Mouse (Mus musculus): ENCODE results near the gene Pan2. TPM values are rescaled to one million over a fixed set of nuclear protein-coding genes. Genes with fewer than 3 reads are reported as not detected.

The Pan2 gene
- polyA plus RNA-seq, 1 experiment = 25.7 TPM

DNA sequence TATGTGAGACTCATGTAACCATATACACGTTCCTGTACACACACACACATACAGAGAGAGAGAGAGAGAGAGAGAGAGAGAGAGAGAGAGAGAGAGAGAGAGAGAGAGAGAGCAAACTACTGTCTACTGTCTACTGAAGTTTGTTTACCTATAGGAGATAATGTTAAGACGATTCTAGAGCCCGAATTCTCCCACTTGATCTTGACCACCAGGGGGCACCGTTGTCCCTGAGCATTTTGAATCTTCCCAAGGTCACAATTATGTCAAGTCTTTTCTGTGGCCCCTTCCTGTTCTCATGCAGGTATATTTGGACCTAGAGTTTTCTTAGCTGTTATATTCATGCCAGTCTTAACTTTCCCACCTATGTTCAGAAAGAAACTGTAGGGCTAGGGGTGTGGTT is 32.4 kb downstream of the Pan2 start:
- Histone ChIP-seq H3K4me1 (ENCODE audit: control insufficient read depth, insufficient read depth, insufficient read length) (peaks cover 2% of the 10 kb centered on the region; the same call in 1 of the 2 replicates), H3K27me3 (ENCODE audit: control insufficient read depth, insufficient read depth, low read length) (no peaks in the 10 kb centered on the region), H3K36me3 (ENCODE audit: control insufficient read depth, insufficient read depth, low read length) (no peaks in the 10 kb centered on the region), H3K4me3 (ENCODE audit: extremely low read depth, insufficient read depth, insufficient read length) (no peak overlapping the region), H3K27ac (ENCODE audit: insufficient read depth, low read length) (no peak overlapping the region)
- TF ChIP-seq POLR2A (IDR thresholded peaks at IDR 0.05; ENCODE audit: low read depth, low read length) (no peak), CTCF (IDR thresholded peaks at IDR 0.05; ENCODE audit: extremely low read depth, insufficient read depth, insufficient read length, insufficient replicate concordance) (peak; percentile 72; the same call in 1 of the 2 replicates)
- WGBS = 4% methylated on average over 4 of the region's 4 CpGs
- peak; percentile 71 to 83 for DNase-seq (ENCODE audit: low read depth in 1 of 2, low spot score in 2 of 2)

DNA sequence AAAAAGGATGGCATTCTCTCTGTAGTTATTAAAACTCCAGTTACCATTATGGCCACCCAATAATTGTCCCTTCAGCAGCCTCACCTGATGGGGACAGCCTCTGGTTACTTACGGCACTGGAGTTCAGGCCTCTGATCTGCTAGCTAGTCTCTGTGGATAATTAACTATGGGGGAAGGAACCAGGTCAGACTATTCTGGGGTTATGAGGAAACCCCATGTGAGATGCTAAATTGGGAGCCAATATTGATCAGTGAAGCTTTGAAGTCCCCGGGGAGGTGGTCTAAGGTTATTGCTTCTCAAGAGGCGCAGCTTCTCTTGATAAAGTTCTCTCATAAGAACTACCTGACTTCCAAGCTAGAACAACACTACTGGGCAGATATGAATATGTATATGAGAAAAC is 33.1 kb downstream of the Pan2 start:
- no peak for TF ChIP-seq CTCF (IDR thresholded peaks at IDR 0.05; ENCODE audit: extremely low read depth, insufficient read depth, insufficient read length, insufficient replicate concordance)
- no peak for TF ChIP-seq POLR2A (IDR thresholded peaks at IDR 0.05; ENCODE audit: low read depth, low read length)
- H3K27me3 ChIP-seq (ENCODE audit: control insufficient read depth, insufficient read depth, low read length) = no peaks in the 10 kb centered on the region
- WGBS = 93% methylated on average over 3 of the region's 3 CpGs
- no peaks in the 10 kb centered on the region for H3K36me3 ChIP-seq (ENCODE audit: control insufficient read depth, insufficient read depth, low read length)
- peaks cover 2% of the 10 kb centered on the region; the same call in 1 of the 2 replicates for H3K4me1 ChIP-seq (ENCODE audit: control insufficient read depth, insufficient read depth, insufficient read length)
- no peak overlapping the region for H3K4me3 ChIP-seq (ENCODE audit: extremely low read depth, insufficient read depth, insufficient read length)
- H3K27ac ChIP-seq (ENCODE audit: insufficient read depth, low read length) = no peak overlapping the region
- DNase-seq (ENCODE audit: low read depth in 1 of 2, low spot score in 2 of 2) = no peak

DNA sequence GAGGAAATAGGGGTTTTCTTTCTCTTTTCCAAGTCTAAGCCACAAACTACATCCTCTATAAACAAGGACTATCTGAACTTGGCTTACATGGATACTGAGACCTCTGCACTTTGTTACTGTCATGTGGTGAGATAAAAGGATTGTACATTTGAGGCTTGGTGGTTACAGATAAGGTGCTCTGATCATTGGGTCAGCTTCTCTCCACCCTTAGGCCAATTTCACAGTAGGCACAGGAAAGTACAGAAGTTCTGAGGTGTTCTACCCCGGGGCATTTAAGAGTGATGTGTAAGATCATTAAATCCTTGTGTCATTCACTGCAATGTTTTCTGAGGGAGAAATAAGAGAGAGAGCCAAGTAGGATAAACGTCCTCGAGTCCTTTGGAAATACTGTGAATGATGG is 33.5 kb downstream of the Pan2 start:
- H3K27ac ChIP-seq (ENCODE audit: insufficient read depth, low read length) = no peak overlapping the region
- WGBS = 76% methylated on average over 3 of the region's 3 CpGs

DNA sequence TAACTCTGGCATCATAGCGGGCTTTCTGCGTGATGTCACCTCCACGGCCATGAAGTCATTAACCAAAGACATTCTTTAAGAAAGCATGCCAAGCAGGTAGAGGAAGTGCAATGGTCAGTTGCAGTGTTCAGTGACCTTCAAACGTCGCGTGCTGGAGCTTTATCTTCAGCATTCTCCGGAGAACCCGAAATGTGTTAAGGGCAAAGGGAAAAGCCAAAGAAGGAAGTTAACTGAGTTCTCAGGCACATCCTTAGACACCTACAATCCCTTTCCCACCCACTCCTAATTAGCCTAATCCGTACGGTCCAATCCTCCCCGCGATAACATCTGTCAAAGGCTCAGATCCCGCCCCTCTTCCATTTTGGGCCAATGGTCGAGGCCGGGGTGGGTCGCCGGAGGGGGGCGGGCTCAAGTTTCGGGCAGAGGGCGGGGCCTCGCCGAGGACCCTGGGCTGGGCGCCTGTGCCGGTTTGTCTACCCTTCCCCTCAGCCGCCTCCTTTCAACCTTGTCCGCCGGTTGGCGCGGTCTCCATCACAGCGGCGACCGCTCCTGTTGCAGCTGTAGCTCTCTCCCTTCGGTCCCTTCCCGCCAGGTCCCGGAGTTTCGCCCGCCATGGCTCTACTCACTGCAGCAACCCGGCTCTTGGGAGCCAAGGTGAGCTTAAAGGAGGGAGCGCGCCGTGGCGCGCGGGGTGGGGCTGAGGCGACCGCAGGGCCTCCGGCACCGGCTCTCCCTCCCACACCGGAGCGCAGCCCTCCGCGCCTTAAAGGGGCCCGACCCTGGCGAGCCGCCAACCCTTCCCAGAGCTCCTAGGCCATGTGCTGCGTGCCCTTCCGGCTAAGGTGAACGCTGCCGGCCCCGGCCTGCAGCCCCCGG is 34.4 kb downstream of the Pan2 start, which contains the start of gene Cs:
Gene Cs, plus strand, starts transcription at position 429 of the 876 bp plus-strand sequence.
- H3K27ac ChIP-seq (ENCODE audit: insufficient read depth, low read length) = peak within 1 kb of the TSS; percentile 92
- peak within 1 kb of the TSS; percentile 90 for H3K4me3 ChIP-seq (ENCODE audit: extremely low read depth, insufficient read depth, insufficient read length)
- peaks cover 2% of the 10 kb centered on the region; the same call in 1 of the 2 replicates for H3K4me1 ChIP-seq (ENCODE audit: control insufficient read depth, insufficient read depth, insufficient read length)
- H3K27me3 ChIP-seq (ENCODE audit: control insufficient read depth, insufficient read depth, low read length) = no peaks in the 10 kb centered on the region
- no peak for TF ChIP-seq CTCF (IDR thresholded peaks at IDR 0.05; ENCODE audit: extremely low read depth, insufficient read depth, insufficient read length, insufficient replicate concordance)
- TF ChIP-seq POLR2A (IDR thresholded peaks at IDR 0.05; ENCODE audit: low read depth, low read length) = peak; percentile 67
- no peaks in the 10 kb centered on the region for H3K36me3 ChIP-seq (ENCODE audit: control insufficient read depth, insufficient read depth, low read length)
- WGBS = under 1% methylated on average over 60 of the region's 61 CpGs
- DNase-seq (ENCODE audit: low read depth in 1 of 2, low spot score in 2 of 2) = peak; percentile 96 to 98

More for the DNA sequence above, 33.5 kb downstream of the Pan2 start:
- DNase-seq (ENCODE audit: low read depth in 1 of 2, low spot score in 2 of 2) = no peak
- H3K36me3 ChIP-seq (ENCODE audit: control insufficient read depth, insufficient read depth, low read length) = no peaks in the 10 kb centered on the region
- no peaks in the 10 kb centered on the region for H3K27me3 ChIP-seq (ENCODE audit: control insufficient read depth, insufficient read depth, low read length)
- no peak for TF ChIP-seq POLR2A (IDR thresholded peaks at IDR 0.05; ENCODE audit: low read depth, low read length)
- TF ChIP-seq CTCF (IDR thresholded peaks at IDR 0.05; ENCODE audit: extremely low read depth, insufficient read depth, insufficient read length, insufficient replicate concordance) = no peak
- peaks cover 2% of the 10 kb centered on the region; the same call in 1 of the 2 replicates for H3K4me1 ChIP-seq (ENCODE audit: control insufficient read depth, insufficient read depth, insufficient read length)
- no peak overlapping the region for H3K4me3 ChIP-seq (ENCODE audit: extremely low read depth, insufficient read depth, insufficient read length)

DNA sequence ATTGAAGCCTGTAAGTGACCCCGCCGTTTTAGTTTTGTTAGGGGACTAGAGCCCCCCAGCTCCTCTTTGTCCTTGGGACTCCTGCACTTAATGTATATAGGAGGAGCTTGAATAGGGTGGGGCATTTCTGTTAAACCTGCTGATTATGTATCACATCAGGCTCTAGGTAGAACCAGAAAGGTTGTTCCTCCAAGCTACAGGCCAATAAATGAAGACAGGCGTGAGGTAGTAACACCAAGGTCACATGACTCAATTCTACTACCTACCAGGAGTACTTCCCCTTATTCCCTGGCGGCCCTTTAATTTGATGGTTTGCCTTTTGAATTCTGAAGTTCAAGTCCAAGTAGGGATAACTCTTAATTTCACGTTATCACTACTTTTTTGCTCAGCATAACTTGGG is 35.3 kb downstream of the Pan2 start:
- no peaks in the 10 kb centered on the region for H3K36me3 ChIP-seq (ENCODE audit: control insufficient read depth, insufficient read depth, low read length)
- peak overlapping the region; percentile 92 for H3K27ac ChIP-seq (ENCODE audit: insufficient read depth, low read length)
- peaks cover 2% of the 10 kb centered on the region; the same call in 1 of the 2 replicates for H3K4me1 ChIP-seq (ENCODE audit: control insufficient read depth, insufficient read depth, insufficient read length)
- WGBS = 12% methylated on average over 5 of the region's 5 CpGs
- H3K27me3 ChIP-seq (ENCODE audit: control insufficient read depth, insufficient read depth, low read length) = no peaks in the 10 kb centered on the region
- peak overlapping the region; percentile 90 for H3K4me3 ChIP-seq (ENCODE audit: extremely low read depth, insufficient read depth, insufficient read length)
- TF ChIP-seq POLR2A (IDR thresholded peaks at IDR 0.05; ENCODE audit: low read depth, low read length) = no peak
- no peak for TF ChIP-seq CTCF (IDR thresholded peaks at IDR 0.05; ENCODE audit: extremely low read depth, insufficient read depth, insufficient read length, insufficient replicate concordance)
- peak in 1 of 2 experiments; percentile 37 for DNase-seq (ENCODE audit: low read depth in 1 of 2, low spot score in 2 of 2)

DNA sequence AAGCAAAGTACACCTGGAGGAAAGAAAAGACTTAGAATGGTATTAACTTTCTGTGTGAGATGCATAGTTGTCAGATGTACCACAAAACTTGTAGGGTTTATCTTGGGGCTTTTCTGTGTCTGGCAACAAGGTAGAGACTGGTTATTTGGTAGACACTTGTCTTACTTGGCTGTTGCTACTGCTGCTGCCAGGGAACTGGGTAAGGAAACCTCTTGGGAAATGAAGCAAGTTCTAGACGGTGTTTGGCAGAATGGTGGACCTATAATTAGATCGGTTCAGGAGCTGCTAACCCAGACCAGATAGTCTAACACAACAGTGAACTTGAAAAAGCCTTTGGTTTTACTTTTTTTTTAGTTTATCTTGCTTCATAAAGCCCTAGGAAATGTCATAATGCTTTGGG is 35.8 kb downstream of the Pan2 start:
- H3K27me3 ChIP-seq (ENCODE audit: control insufficient read depth, insufficient read depth, low read length) = no peaks in the 10 kb centered on the region
- no peak overlapping the region for H3K27ac ChIP-seq (ENCODE audit: insufficient read depth, low read length)
- no peak overlapping the region for H3K4me3 ChIP-seq (ENCODE audit: extremely low read depth, insufficient read depth, insufficient read length)
- H3K4me1 ChIP-seq (ENCODE audit: control insufficient read depth, insufficient read depth, insufficient read length) = peaks cover 4% of the 10 kb centered on the region; the same call in 1 of the 2 replicates
- no peaks in the 10 kb centered on the region for H3K36me3 ChIP-seq (ENCODE audit: control insufficient read depth, insufficient read depth, low read length)
- WGBS = 52% methylated on average over 2 of the region's 2 CpGs
- TF ChIP-seq CTCF (IDR thresholded peaks at IDR 0.05; ENCODE audit: extremely low read depth, insufficient read depth, insufficient read length, insufficient replicate concordance) (no peak), POLR2A (IDR thresholded peaks at IDR 0.05; ENCODE audit: low read depth, low read length) (no peak)
- DNase-seq (ENCODE audit: low read depth in 1 of 2, low spot score in 2 of 2) = no peak
